Mouse (Mus musculus): ENCODE results near the gene Btbd7. TPM values are rescaled to one million over a fixed set of nuclear protein-coding genes. Genes with fewer than 3 reads are reported as not detected.

Gene Btbd7
- polyA plus RNA-seq, 1 experiment from 2014 or later: 15.9 TPM

DNA sequence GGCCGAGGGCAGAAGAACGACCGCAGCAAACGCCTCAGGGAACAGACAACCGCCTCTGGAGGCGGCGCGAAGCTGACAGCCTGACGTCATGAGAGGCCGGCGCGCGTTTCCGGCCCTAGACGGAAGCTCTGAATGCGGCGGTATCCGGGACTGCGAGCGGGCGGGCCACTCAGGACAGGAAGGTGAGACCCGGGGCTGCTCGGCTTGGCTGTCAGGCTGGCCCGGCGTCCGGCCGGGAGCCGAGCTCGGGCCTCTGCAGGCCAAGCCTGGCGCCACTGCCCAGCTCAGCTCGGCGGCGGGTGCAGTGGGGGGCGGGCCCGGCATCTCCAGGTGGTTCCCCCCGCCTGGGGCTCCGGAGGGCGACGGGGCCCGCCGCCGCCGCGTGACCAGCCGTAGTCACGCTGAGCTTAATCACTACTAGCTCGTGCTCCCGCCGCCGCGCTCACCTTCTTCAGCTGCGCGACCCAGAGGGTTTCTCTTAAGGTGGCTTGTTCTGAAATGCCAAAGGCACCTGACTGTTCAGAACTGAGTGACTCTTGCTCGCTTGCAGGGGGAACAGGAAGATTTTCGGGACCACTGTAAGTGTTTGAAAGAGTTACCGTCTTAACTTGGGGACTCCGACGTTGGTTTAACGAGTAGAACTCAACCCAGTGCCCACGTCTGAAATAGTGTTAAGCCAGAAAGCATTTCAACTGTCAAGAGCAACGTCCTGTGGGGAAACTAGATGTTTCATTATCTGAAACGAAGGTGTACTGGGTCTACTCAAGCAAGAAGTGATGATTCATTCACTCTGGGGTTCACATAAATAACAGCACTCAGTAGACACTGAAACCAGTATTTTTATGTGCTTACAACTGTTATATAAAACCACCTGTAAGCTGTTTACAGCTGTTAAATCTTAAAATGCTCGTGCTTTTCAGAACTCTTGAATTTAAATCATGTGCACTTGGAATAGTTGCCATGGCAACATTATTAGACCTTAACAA is 134.4 kb downstream of the Btbd7 start, which contains the start of the genes Moap1 and Tmem251:
Gene Moap1 (minus strand): TSS at position 73 of the 986 bp plus-strand sequence.
Gene Tmem251 (plus strand): TSS at position 174 of the 986 bp plus-strand sequence.
- peak; percentile 91 for DNase-seq (ENCODE audit: low spot score)
- Histone ChIP-seq H3K4me1 (replicated peaks) (peaks cover 26% of the 10 kb centered on the region), H3K27ac (peak within 1 kb of the TSS; percentile 92), H3K27me3 (ENCODE audit: insufficient read depth, poor library complexity, severe bottlenecking) (no peaks in the 10 kb centered on the region), H3K4me3 (peak within 1 kb of the TSS; percentile 82), H3K9me3 (no peaks in the 10 kb centered on the region), H3K36me3 (peaks cover 37% of the 10 kb centered on the region)
- WGBS: under 1% methylated on average over 63 of the region's 63 CpGs

DNA sequence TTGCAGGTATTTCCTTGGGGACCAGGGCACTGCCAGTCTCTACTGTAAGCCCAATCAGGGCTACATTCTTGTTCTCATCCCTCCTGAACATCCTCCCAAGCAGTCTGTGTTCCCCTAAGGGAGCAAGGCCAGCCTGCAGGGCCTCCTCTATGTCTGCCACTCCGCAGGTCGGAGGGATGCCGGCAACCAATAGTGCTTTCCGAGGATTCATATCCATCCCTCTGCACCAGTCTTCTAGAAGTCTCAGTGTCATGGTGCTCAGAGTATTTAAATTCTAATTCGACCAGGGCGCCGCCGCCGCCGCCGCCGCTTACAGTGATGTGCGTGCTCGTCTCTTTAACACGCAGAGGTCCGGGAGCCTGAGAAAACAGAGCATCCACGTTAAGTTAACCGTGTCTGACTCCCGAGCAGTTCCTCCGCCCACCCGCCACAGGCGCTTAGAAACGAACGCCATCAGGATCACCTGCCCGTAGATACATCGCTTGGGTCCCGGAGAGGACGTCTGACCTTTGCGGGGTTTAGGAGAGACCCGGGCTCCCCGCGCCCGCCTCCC is 135.2 kb downstream of the Btbd7 start:
- no peak for DNase-seq (ENCODE audit: low spot score)
- Histone ChIP-seq H3K4me1 (replicated peaks) (peaks cover 26% of the 10 kb centered on the region), H3K4me3 (peak overlapping the region; percentile 82), H3K36me3 (peaks cover 29% of the 10 kb centered on the region), H3K27me3 (ENCODE audit: insufficient read depth, poor library complexity, severe bottlenecking) (no peaks in the 10 kb centered on the region), H3K9me3 (no peaks in the 10 kb centered on the region), H3K27ac (peak overlapping the region; percentile 92)
- WGBS: under 1% methylated on average over 33 of the region's 33 CpGs

DNA sequence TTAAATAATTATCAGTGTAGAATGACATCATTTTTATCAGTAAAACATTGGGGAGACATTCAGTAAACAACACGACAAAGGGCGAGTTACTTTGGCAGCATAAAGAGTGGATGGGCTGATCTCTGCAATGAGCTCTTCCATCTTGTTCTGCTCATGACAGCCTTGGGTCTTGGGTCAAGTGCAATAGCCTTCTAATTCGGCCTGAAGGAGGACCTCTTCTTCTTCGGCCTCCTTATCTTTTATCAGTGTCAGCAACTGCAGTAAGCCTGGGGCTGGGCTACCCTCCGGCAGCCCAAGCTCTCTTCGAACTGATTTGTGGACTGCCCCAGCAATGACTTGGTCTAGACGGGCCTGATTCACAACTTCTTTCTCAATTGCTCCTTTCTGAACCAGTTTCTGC is 136.2 kb downstream of the Btbd7 start:
- no peak for DNase-seq (ENCODE audit: low spot score)
- no peaks in the 10 kb centered on the region for H3K9me3 ChIP-seq
- 88% methylated on average over 7 of the region's 7 CpGs for WGBS
- H3K4me3 ChIP-seq: peak overlapping the region; percentile 82; the same call in 1 of the 2 replicates
- peaks cover 26% of the 10 kb centered on the region for H3K4me1 ChIP-seq (replicated peaks)
- H3K36me3 ChIP-seq: peaks cover 19% of the 10 kb centered on the region
- no peaks in the 10 kb centered on the region for H3K27me3 ChIP-seq (ENCODE audit: insufficient read depth, poor library complexity, severe bottlenecking)
- H3K27ac ChIP-seq: no peak overlapping the region

DNA sequence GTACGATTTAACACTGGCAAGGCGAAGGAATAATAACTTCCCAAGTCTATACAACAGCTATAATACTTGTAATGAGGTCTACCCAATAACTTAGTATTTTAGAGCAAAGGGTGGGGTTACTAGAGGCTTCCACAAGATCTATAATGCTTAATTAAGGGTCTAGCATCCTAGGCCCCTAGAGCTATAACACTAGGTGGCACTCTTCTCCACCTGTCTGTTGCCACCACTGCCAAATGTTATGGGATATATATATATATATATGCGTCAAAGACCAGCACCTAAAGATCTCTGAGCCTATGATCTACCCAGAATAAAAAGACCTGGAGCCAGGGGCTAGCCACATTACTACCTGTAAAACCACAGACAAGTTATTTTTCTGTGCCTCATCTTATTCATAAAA is 138.0 kb downstream of the Btbd7 start:
- Histone ChIP-seq H3K36me3 (peaks cover 6% of the 10 kb centered on the region; the same call in 1 of the 2 replicates), H3K27ac (no peak overlapping the region), H3K27me3 (ENCODE audit: insufficient read depth, poor library complexity, severe bottlenecking) (no peaks in the 10 kb centered on the region), H3K4me3 (no peak overlapping the region), H3K9me3 (no peaks in the 10 kb centered on the region), H3K4me1 (replicated peaks) (peaks cover 23% of the 10 kb centered on the region)
- 68% methylated on average over 3 of the region's 3 CpGs for WGBS
- DNase-seq (ENCODE audit: low spot score): no peak

DNA sequence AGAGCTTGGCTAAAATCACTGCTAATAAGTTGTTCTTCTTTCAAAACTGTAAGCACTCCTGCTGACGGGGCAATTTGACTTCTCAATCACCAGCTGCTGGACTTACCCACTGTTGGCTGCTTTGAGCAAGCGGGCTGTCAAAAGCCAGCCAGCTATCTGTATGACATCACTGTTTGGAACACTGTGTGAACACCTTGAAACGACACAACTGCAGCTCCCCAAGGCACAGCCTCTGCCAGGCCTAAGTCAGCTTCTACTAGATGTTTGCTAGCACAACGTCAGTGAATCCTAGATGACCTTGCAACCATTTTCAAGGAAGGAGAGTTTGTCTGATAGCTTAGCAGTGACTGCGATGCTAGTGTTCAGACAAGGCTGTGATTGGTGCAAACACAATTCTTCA is 139.2 kb downstream of the Btbd7 start:
- Histone ChIP-seq H3K9me3 (no peaks in the 10 kb centered on the region), H3K27me3 (ENCODE audit: insufficient read depth, poor library complexity, severe bottlenecking) (no peaks in the 10 kb centered on the region), H3K27ac (no peak overlapping the region), H3K36me3 (peaks cover 6% of the 10 kb centered on the region; the same call in 1 of the 2 replicates), H3K4me1 (replicated peaks) (peaks cover 14% of the 10 kb centered on the region), H3K4me3 (no peak overlapping the region)
- no peak for DNase-seq (ENCODE audit: low spot score)
- WGBS: 84% methylated on average over 5 of the region's 5 CpGs

DNA sequence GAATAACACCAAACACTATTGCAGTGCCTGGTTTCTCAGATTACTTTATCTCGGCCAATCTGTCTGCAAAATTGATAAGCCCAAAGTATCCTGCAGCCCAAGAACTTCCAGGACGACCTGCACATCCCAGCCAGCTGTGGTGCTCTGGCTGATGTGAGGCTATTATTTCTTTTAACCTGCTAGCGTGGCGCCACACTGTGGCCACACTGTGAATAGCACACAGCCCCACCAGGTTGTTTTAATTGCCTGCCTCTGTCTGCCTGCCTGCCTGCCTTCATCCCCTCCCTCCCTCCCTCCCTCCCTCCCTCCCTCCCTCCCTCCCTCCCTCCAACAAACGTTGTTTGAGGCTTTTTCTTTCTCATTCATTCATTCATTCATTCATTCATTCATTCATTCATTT is 144.9 kb downstream of the Btbd7 start:
- Histone ChIP-seq H3K9me3 (no peaks in the 10 kb centered on the region), H3K4me3 (no peak overlapping the region), H3K4me1 (replicated peaks) (peaks cover 27% of the 10 kb centered on the region), H3K27ac (no peak overlapping the region), H3K36me3 (no peaks in the 10 kb centered on the region), H3K27me3 (ENCODE audit: insufficient read depth, poor library complexity, severe bottlenecking) (no peaks in the 10 kb centered on the region)
- 13% methylated on average over 5 of the region's 5 CpGs for WGBS
- DNase-seq (ENCODE audit: low spot score): peak; percentile 75

DNA sequence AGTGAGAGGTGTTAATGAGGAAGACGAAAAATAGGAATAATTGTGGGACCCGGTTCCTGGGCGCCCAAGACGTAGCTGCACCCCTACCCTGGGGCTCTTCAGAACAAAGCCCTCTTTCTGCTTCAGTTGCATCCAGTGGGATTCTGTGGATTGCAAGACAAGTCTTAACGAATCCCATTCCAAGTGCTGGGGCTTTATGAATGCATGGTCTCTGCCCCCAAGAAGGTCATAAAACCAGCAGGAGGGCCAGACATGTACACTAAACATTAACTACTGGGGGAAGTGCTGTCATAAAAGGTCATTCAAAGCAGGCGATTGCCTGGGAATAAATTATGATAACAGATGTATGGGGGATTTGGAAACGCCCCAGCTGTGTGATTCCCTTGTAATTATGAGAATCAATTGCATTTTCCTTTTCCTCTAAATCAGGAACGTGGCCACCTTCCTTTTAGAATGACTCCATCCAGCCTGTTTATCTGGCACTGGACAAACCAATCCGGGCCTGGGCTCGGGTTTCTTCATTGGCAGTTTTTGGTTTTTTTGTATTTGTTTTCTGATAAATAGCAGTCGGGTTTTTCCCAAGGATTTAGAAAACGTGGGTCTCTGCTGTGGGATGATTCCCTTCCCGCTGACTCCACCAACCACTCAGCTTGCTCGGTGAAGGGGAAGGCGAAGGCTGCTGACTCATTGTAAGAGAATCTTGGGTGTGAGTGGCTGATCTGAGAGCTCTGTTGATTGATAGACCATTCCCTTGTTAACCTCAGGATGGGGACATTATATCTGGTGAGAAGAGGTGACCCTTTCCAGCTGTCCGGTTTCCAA is 147.3 kb downstream of the Btbd7 start:
- H3K4me3 ChIP-seq: peak overlapping the region; percentile 39
- H3K27ac ChIP-seq: peak overlapping the region; percentile 92
- H3K36me3 ChIP-seq: no peaks in the 10 kb centered on the region
- H3K4me1 ChIP-seq (replicated peaks): peaks cover 27% of the 10 kb centered on the region
- no peaks in the 10 kb centered on the region for H3K9me3 ChIP-seq
- no peaks in the 10 kb centered on the region for H3K27me3 ChIP-seq (ENCODE audit: insufficient read depth, poor library complexity, severe bottlenecking)
- peak; percentile 12 for DNase-seq (ENCODE audit: low spot score)
- 48% methylated on average over 16 of the region's 16 CpGs for WGBS

Other genes starting within 250 kb of the Btbd7 start
- 20.5 and 29.2 TPM in 2 replicates for gene Itpk1, start 173.5 kb downstream of the Btbd7 start, polyA plus RNA-seq (2016; fragmentation: Nextera tagmentation; extraction: Ambion mirVana)
- gene Moap1, start 134.8 kb downstream of the Btbd7 start, polyA plus RNA-seq (2016; fragmentation: Nextera tagmentation; extraction: Ambion mirVana): 34.4 and 37.9 TPM in 2 replicates
- gene Tmem251, start 134.7 kb downstream of the Btbd7 start, polyA plus RNA-seq (2016; fragmentation: Nextera tagmentation; extraction: Ambion mirVana): 11.1 and 11.5 TPM in 2 replicates
- gene Gm28051, start 120.7 kb downstream of the Btbd7 start, polyA plus RNA-seq (2016; fragmentation: Nextera tagmentation; extraction: Ambion mirVana): not detected in 2 replicates
- 44.7 and 49.0 TPM in 2 replicates for gene Gon7, start 120.7 kb downstream of the Btbd7 start, polyA plus RNA-seq (2016; fragmentation: Nextera tagmentation; extraction: Ambion mirVana)
- 52.3 and 62.8 TPM in 2 replicates for gene Ubr7, start 120.5 kb downstream of the Btbd7 start, polyA plus RNA-seq (2016; fragmentation: Nextera tagmentation; extraction: Ambion mirVana)
- gene Gm20604, start 119.8 kb downstream of the Btbd7 start, polyA plus RNA-seq (2016; fragmentation: Nextera tagmentation; extraction: Ambion mirVana): 29.0 and 29.8 TPM in 2 replicates
- gene Cox8c, start 20.8 kb upstream of the Btbd7 start, polyA plus RNA-seq (2016; fragmentation: Nextera tagmentation; extraction: Ambion mirVana): not detected in 2 replicates
- 1.0 and 1.6 TPM in 2 replicates for gene Unc79, start 70.4 kb upstream of the Btbd7 start, polyA plus RNA-seq (2016; fragmentation: Nextera tagmentation; extraction: Ambion mirVana)

Data from hindbrain, embryonic 10.5 days (tissue).